Mouse (Mus musculus) kidney, postnatal 14 days (tissue): ENCODE measurements at regions not wholly inside any gene's neighbourhood (a gene's known extent, or its start where the extent isn't known, plus 50 kb on each side); places are given as distances from the start of the nearest gene placed in this dataset.
"Not testable (repeated sequence)": the region's sequence is repeated elsewhere in the genome, so short reads cannot be mapped to it uniquely, and the experiment has no call there.

ENCODE experiments used
- DNase-seq: peaks from one replicate; pipeline ENCODE4 v3.0.0; 2022; ENCODE audit warnings: mixed read lengths

DNA sequence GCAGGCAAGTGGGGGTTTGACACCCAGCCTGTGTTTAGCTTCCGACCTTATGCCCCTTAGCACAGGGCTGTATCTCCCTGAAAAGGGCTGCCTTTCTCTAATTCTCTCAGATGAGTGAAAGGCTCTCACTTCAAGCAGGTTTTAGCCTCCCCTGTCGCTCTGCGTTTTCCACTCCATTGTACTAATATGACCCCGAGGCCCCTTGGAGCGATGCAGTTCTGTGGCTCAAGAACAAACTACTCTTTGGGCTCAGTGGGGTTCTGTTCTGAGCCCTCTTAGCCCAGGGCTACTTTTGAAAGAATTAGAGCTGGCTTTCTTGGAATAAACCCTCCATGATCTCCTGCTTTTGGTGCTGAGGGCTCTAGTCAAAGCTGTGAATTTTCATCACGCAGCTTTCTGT, 53.4 kb upstream of the Castor2 start:
- DNase-seq = no peak

GRCm38 (mm10) chr5:134042938-134043337, 56.6 kb upstream of the Castor2 start:
- DNase-seq = not testable (repeated sequence)

DNA sequence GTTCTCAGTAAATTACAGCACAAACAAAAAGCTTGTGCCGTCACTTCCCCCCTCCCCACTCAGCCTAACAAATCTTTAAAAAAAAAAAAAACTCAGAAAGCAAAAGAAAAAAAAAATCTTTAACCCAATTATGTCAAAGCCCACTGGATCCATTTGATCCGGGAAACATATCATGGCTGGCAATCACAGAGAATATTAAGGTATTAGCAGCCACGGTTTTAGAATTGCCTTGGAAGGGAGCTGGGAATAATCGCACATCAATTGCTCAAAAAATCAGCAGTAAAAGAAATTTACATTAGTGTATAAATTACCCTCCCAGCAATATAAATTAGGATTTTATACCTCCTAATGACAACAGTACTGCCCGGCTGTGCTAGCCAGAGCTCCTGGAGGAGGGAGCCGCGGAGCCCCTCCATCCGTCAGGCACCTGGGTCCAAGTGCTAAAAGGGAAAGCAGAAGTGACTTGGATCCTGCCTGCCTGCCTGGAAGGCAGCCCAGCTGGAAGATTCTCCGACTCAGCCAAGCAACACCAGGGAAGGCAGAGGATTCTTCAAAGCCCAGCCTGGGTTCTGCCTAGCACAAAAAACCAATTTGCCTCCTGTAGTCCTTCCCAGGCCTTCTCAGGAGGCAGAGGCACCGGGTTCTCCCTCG, 72.1 kb upstream of the Castor2 start:
- no peak for DNase-seq

DNA sequence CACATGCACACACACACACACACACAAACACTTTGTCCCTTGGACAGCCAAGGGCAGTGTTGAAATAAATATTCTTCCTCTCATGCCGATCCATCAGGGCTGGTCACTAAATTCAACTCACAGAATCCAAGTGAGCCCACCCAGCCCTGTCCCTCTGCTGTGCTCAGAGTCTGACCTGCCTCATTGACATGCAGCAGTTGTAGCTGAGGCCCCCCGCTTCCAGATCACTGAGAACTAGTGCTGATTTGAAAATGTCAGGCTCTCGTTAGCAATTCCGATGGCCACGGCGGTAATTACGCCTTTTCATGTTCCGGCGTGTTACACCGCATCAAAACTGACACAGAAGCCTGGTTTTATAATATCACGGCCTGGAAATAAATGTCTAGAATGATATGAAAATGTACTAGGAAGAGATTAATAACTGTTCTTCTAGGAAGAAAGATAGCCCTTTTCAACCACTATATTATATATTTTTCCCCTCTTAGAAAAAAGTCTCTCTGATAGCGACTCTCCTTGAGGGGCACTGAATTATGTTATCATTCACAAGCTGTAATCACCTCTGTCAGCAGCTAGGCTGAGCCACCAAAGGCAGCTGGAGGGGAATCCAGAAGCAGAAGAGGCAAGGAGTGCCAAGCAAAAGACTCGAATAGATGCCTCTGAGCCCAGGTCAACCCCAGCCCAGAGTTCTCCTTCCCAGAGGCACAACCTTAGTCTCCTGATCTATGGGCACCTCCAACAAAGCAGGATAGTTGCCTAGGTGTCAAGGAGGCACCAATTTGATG, 79.7 kb upstream of the Castor2 start:
- no peak for DNase-seq

GRCm38 (mm10) chr5:134014257-134015163, 85.0 kb upstream of the Castor2 start:
- peak; percentile 82 for DNase-seq

DNA sequence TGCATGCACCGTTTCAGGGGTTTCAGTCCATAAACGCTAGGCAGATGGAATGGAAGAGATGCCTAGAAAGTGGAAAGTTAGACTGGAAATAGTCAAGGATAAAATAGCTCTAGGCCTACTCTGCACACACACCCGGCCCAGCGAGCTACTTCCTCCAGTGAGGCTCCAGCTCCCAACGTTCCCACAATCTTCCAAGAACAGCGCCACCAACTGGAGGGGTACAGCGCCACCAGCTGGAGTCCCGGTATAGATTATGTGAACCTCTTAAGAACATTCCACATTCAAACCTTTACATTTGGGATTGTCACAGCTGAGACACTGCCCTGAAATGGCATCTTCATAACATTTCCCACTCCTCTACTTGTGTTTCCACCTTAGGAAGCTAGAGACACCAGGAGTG, 86.3 kb upstream of the Castor2 start:
- DNase-seq = no peak

DNA sequence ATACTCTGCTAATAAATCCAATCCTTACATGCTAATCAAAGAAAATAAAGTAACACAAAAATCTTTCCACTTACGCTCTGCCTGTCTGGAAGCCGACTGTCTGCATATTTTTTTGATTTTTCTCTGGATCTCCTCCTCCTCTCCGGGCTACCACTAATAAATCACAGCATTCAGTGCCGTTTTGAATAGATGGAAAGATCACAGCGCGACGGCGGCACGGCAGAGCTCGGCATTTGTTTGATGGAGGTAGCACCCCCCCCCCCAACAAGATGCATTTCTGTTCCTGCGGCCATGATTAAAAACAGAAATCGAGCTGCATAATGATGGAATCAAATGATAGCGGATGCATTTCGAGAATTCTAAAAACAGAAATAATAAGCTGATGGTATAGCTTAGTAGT, 89.7 kb upstream of the Castor2 start:
- no peak for DNase-seq

DNA sequence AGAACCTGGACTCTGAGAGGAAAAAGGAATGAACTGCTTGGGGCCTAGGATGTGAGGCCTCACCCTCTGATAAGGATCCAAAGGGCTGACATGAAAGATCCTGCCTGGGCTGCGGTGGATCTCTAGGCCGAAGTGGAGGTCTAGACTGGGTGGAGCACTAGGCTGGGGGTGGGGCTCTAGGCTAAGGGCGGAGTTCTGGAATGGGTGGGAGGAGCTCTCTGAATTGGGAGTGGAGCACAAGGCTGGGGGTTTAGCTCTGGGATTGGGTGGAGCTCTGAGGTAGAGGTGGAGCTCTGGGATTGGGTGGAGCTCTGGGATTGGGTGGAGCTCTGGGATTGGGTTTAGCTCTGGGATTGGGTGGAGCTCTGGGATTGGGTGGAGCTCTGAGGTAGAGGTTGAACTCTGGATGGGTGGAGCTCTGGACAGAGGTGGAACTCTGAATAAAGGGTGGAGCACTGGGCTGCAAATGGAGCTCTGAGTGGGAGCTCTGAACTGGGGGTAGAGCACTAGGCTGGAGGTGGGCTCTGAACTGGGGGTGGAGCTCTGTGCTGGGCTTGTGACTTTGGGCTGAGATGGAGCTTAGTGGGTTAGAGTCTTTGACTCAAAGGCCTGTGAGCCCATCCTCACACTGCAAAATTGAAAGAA, 92.3 kb upstream of the Castor2 start:
- no peak for DNase-seq

GRCm38 (mm10) chr5:134006470-134007126, 92.9 kb upstream of the Castor2 start:
- DNase-seq = peak; percentile 81

DNA sequence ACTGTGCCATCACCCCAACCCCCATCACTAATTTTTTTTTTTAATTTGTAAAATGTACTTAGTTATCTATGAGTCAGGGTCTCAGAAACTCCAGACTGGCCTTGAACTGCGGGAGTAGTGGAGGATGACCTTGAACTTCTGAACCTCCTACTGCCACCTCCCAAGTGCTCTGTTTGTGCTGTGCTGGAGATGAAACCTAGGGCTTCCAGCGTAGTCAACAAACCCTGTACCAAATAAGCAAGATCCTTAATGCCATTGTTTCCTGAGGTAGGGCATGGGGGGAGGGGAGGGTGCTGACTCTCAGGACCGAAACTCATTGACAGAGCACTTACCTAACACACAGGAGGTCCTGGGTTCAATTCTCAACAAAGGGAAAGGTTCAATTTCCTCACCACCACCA, 93.5 kb upstream of the Castor2 start:
- DNase-seq = no peak

GRCm38 (mm10) chr5:134000100-134000499, 99.4 kb upstream of the Castor2 start:
- no peak for DNase-seq

GRCm38 (mm10) chr5:133999698-134000097, 99.8 kb upstream of the Castor2 start:
- DNase-seq = no peak

GRCm38 (mm10) chr5:133991994-133992393, 107.5 kb upstream of the Castor2 start:
- DNase-seq = no peak

DNA sequence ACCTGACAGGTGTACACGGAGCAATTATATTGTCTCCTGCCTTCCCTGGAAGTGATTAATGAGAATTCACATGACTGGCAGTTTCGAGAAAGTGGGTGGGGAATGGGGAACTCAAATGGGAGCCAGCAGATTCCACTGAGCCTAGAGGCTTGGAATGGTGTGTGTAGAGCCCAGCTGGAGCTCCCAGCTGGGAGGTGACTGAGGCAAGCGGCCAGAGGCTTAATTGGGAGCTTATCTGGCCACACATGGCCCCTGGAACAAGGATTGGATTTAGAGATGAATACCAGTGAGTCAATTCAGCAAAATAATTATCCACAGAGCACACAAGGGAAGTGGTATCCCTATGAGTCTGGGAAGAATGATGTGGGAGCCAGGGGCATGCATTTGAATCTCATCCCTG, 108.0 kb upstream of the Castor2 start:
- peak; percentile 20 for DNase-seq

DNA sequence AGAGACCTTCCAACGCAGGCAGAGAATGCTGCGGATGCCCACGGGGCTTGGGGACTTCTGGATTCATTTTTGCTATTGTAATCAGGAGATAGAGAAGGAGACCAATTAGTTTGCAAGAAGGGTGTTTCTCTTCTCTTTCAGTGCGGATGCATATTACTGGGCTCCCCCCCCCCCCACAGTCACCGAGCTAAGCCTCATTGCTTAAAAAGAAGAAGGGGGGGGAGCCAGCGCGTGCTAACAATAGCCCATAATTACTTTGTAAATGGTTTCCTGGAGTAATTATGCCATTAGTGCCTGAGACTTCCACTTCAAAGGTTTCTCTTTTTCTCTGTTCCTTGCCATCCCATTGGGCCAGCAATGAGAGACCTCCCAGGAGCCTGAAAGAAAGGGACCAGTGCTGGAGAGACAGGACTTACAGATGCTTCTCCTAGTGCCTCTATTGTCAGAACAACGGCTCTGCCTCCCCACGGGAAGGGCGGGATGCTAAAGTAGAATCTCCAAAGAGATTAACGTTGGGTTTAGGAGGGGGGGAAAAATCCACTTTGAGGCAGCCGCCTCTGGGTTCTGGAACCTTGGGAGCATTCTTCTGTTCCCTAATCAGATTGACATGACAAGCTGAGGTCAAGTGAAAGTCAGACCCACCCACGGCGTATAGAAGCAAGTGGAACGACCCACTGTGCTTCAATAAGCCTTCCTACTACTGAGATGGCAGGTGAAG, 116.1 kb upstream of the Castor2 start:
- DNase-seq = no peak

DNA sequence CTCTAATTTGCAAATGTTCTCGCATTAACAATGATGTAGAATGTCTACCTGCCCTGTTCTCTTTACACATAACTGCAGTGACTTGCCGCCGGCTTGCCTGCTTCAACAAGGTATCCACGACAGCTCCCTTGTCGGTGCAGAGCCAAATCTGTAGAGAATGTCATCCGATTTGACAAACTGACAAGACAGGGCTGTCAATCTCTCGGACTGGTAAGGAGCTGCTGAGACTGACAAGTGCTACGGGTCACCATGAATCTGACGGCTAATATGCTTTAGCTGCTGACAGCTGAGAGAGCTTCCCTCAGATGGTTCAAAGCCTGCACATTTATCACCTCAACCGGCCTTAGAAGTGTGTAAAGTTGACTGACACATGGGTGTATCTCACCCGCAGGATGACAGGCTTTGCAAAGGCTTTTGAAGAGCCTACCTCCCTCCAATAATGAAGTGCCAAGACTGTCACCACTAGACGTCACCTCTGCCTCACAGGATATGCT, 129.0 kb upstream of the Castor2 start:
- DNase-seq = no peak

GRCm38 (mm10) chr5:133963301-133963700, 136.2 kb upstream of the Castor2 start:
- no peak for DNase-seq

GRCm38 (mm10) chr5:133940841-133941240, 158.7 kb upstream of the Castor2 start:
- no peak for DNase-seq

- DNase-seq = no peak
Measured at GRCm38 (mm10) chr5:133940030-133940429, 159.5 kb upstream of the Castor2 start.

DNA sequence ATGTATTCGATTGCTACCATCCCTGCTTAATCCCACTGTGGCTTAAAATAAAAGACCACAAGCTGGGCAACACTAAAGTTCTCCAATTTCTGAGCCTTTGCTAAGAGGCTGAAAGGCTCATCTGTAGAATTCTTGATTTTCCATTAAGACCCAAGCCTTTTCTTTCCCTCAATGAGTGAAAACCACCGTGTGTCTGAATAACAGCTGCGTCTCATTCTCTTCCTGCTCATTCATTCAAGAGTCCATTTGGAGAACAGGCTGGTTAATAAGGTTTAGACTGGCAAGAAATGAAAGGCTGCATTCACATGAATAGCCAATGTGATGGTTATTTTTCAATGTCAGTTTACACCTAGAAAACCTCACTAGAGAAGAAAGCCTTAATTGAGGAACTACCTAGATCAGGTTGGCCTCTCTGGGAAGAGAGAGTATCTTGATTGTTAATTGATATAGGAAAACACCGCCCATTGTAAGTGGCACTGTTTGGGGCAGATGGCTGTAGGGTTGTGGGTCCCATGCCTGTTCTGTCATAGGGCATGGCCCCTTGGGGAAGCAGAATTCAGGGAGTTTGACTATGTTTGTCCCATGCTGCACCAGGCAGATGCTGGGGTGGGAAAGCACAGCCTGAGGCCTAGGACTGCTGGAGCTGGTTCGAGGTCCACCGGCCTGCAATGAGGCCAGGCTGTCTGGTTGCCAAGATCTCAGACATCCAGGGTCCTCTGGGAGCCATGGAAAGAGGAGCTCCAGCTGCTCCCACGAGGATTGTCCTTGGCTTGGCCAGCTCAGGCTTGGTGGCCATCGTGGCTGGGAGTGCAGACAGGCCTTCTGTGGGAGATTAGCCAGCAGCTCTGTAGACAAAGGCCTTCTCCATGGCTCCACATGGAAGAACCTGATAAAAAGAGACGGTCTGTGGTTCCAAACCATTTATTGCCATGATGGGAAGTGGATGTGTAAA, 161.3 kb upstream of the Castor2 start:
- no peak for DNase-seq
